Mouse (Mus musculus): ENCODE measurements at regions not wholly inside any gene's neighbourhood (a gene's known extent, or its start where the extent isn't known, plus 50 kb on each side); places are given as distances from the start of the nearest gene placed in this dataset.
A peak's percentile ranks its signal among the peaks of the same experiment; 100 is the strongest.

- no peak overlapping the region for H3K4me2 ChIP-seq (replicated peaks; ENCODE audit: low read depth, low read length)
- DNase-seq (ENCODE audit: low spot score) = peak; percentile 29
- no peak overlapping the region for H3K27ac ChIP-seq (ENCODE audit: low read length)
- H3K27me3 ChIP-seq (replicated peaks; ENCODE audit: insufficient read depth, low read length) = no peaks in the 10 kb centered on the region
- H3K9ac ChIP-seq (replicated peaks; ENCODE audit: low read depth) = no peak overlapping the region
- no peaks in the 10 kb centered on the region for H3K4me1 ChIP-seq (ENCODE audit: insufficient read depth, low read depth, low read length)
- no peaks in the 10 kb centered on the region for H3K9me3 ChIP-seq (ENCODE audit: low read length)
- ATAC-seq = peak; percentile 54
- WGBS = 70% methylated on average over 4 of the region's 4 CpGs
- TF ChIP-seq CTCF (IDR thresholded peaks at IDR 0.05) = no peak
- no peak for TF ChIP-seq EP300 (IDR thresholded peaks at IDR 0.05)
- H3K4me3 ChIP-seq (ENCODE audit: low read depth, low read length) = no peak overlapping the region
- H3K36me3 ChIP-seq (ENCODE audit: insufficient read depth, low read length) = no peaks in the 10 kb centered on the region
These were observed 55.4 kb upstream of the Rgs4 start for GRCm38 (mm10) chr1:169802868-169803267.

- DNase-seq (ENCODE audit: low spot score) = peak; percentile 69
These were observed 54.8 kb upstream of the Rgs4 start for GRCm38 (mm10) chr1:169802053-169802830.

More at GRCm38 (mm10) chr1:169802053-169802830, 54.8 kb upstream of the Rgs4 start:
- H3K27me3 ChIP-seq (replicated peaks; ENCODE audit: insufficient read depth, low read length) = no peaks in the 10 kb centered on the region
- peak; percentile 78 for ATAC-seq
- no peak overlapping the region for H3K4me3 ChIP-seq (ENCODE audit: low read depth, low read length)
- H3K9me3 ChIP-seq (ENCODE audit: low read length) = no peaks in the 10 kb centered on the region
- H3K9ac ChIP-seq (replicated peaks; ENCODE audit: low read depth) = no peak overlapping the region
- no peaks in the 10 kb centered on the region for H3K36me3 ChIP-seq (ENCODE audit: insufficient read depth, low read length)
- TF ChIP-seq CTCF (IDR thresholded peaks at IDR 0.05) (no peak), EP300 (IDR thresholded peaks at IDR 0.05) (peak; percentile 69)
- WGBS = 48% methylated on average over 8 of the region's 8 CpGs
- H3K27ac ChIP-seq (ENCODE audit: low read length) = peak overlapping the region; percentile 55
- no peak overlapping the region for H3K4me2 ChIP-seq (replicated peaks; ENCODE audit: low read depth, low read length)
- no peaks in the 10 kb centered on the region for H3K4me1 ChIP-seq (ENCODE audit: insufficient read depth, low read depth, low read length)

Measured in lung, postnatal 0 days (tissue).